Mouse (Mus musculus): ENCODE results near the gene Myh14.

DNA sequence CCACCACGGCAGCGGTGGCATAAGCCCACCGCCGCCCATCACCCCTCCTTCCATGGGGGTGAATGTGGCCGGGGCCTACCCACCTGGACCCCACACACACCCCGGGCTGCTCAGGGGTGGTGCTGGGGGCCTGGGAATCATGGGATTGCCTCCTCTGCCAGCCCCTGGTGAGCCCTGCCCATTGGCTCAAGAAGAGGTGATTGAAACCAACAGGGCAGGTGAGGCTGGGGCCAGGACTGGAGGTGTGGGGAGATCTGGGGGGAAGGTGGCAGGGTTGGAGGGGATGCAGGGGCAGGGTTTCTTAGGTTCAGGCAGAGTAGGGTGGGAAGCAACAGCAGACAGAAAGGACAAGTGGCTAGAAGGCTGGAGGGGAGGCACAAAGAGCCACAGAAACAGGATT, 74.6 kb downstream of the Myh14 start:
- TF ChIP-seq EP300 (IDR thresholded peaks at IDR 0.05; ENCODE audit: low read depth), result no peak
- no peak for TF ChIP-seq CTCF (IDR thresholded peaks at IDR 0.05; ENCODE audit: low read depth)
